Mouse (Mus musculus): Measurements from ENCODE around the gene Pde11a.

- TF ChIP-seq ZNF384 (IDR thresholded peaks at IDR 0.05; ENCODE audit: low read depth, low read length) (no peak), ZC3H11A (IDR thresholded peaks at IDR 0.05; ENCODE audit: borderline replicate concordance, low read depth, low read length) (no peak), HCFC1 (IDR thresholded peaks at IDR 0.05; ENCODE audit: borderline replicate concordance, insufficient read depth, low read length) (no peak), CHD2 (IDR thresholded peaks at IDR 0.05; ENCODE audit: low read depth, low read length) (no peak), MAFK (IDR thresholded peaks at IDR 0.05; ENCODE audit: insufficient read depth, low read depth, low read length) (no peak)
Measured at GRCm38 (mm10) chr2:75999636-76000035, 338.9 kb downstream of the Pde11a start.
